Mouse (Mus musculus) ES-Bruce4 (cell line): ENCODE results near the gene Rnd1.

Experiments used
- CTCF ChIP-seq: IDR thresholded peaks from one replicate; pipeline ENCODE4 v1.8.1; 2011; ENCODE audit warnings: low read depth, low read length
- EP300 ChIP-seq: IDR thresholded peaks from 2 replicates; pipeline ENCODE4 v1.6.1; 2011; ENCODE audit warnings: low read depth, low read length; ENCODE audit not compliant: insufficient read depth

GRCm38 (mm10) chr15:98726079-98726478, 48.8 kb upstream of the Rnd1 start:
- TF ChIP-seq CTCF = no peak
- TF ChIP-seq EP300 = no peak
